Mouse (Mus musculus) adrenal gland, postnatal 4 days (tissue): Measurements from ENCODE around the gene Epha1. TPM values are rescaled to one million over a fixed set of nuclear protein-coding genes. Genes with fewer than 3 reads are reported as not detected.

Source experiments
- DNase-seq, 2 experiments: peaks; one replicate each; pipeline ENCODE4 v3.0.0; 2021 to 2022; ENCODE audit warnings: low spot score in 2 of 2, mixed read lengths in 2 of 2
- total RNA-seq, 2 experiments: library from RNA; stranded (reverse); gene quantifications; 2 replicates each; pipeline ENCODE4 v1.2.3; 2021

Epha1 gene
- total RNA-seq, 2 experiments from 2014 or later: 3.2 to 4.9 TPM

- DNase-seq: no peak
Observed at GRCm38 (mm10) chr6:42374701-42375100, 1.6 kb upstream of the Epha1 start.

DNA sequence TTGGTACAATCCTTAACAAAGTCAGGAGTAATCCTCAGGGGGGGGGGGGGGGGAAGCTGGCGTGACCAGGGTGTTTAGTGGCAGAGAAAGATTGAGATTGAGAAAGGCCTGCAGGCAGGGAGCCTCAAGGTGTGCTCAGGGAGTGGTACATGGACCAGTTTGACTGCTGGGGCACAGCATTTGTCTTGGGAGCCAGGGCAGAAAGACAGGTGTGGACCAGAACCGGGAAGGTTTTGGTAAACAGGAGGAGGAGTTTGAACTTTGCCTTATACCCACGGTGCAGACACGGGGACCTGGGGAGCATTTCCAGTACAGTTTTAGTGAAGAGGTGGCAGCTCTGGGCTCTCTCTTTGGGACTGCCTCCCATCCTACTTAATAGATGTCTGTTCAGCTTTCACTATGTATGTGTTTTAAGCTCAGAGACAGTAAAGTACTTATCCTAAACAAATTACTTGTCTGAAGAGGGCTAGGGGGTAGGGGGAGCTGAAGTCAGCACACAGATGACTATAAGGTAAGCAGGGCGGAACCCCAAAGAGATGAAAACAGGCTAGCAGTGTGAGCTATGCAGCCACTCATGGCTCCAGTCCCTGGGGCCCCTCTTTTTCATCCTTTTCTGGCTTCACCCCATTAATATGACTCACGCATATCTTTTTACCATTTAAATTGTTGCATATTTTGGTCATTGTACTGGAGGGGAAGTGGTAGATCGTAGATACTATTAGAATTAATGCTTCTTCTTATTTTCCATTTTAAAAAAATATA lies 782 bp upstream of the Epha1 start:
- no peak for DNase-seq

- DNase-seq: no peak
Observed at GRCm38 (mm10) chr6:42372421-42372815, 650 bp downstream of the Epha1 start.

- no peak for DNase-seq
Observed at GRCm38 (mm10) chr6:42372001-42372400, 1.1 kb downstream of the Epha1 start.

GRCm38 (mm10) chr6:42370630-42371363 lies 2.3 kb downstream of the Epha1 start:
- DNase-seq: no peak

DNA sequence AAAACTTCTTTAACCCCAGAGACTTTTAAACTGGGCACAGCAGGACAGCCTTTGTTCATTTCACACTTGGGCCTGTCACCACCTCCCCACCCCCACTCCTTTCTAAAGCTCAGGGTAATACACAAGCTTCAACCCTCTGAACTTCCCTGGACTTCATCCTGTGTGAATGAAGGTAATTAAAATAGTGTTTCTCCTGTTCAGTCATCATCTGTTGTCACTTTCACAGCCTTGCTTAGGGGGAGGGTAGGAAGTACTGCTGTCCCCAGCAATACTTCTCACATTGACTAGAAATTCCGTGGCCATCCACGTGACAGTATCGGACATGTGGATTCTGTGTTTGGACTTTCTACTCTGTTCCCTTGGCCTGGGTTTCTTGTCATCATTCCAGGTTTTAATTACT lies 3.2 kb downstream of the Epha1 start:
- DNase-seq: no peak

DNA sequence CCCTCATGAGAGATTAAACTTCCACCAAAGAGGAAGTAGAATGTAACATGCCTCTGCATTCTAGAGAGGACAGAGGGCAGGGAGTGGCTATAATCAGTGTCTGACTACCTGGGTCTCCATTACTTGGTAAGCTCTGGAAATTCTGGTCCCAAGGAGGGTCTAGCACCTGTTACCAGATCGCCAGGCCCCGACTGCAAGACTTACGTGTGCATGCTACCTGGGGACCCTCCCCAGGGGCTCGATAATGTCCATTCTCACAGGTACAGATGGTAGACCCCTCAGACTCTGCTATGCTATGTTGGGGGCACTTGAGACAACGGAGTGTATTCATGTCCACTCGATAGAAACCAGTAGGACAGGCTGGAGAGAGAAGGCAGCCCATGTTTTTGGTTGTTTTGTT lies 7.9 kb downstream of the Epha1 start:
- DNase-seq: no peak

- DNase-seq: no peak
Observed at GRCm38 (mm10) chr6:42364607-42365006, 8.5 kb downstream of the Epha1 start.

GRCm38 (mm10) chr6:42364066-42364465 lies 9.0 kb downstream of the Epha1 start:
- DNase-seq: no peak

GRCm38 (mm10) chr6:42362974-42363373 lies 10.1 kb downstream of the Epha1 start:
- DNase-seq: no peak

GRCm38 (mm10) chr6:42362497-42362896 lies 10.6 kb downstream of the Epha1 start:
- DNase-seq: no peak

- no peak for DNase-seq
Observed at GRCm38 (mm10) chr6:42362074-42362473, 11.0 kb downstream of the Epha1 start.

- DNase-seq: no peak
Observed at GRCm38 (mm10) chr6:42361041-42361895, 11.8 kb downstream of the Epha1 start.

DNA sequence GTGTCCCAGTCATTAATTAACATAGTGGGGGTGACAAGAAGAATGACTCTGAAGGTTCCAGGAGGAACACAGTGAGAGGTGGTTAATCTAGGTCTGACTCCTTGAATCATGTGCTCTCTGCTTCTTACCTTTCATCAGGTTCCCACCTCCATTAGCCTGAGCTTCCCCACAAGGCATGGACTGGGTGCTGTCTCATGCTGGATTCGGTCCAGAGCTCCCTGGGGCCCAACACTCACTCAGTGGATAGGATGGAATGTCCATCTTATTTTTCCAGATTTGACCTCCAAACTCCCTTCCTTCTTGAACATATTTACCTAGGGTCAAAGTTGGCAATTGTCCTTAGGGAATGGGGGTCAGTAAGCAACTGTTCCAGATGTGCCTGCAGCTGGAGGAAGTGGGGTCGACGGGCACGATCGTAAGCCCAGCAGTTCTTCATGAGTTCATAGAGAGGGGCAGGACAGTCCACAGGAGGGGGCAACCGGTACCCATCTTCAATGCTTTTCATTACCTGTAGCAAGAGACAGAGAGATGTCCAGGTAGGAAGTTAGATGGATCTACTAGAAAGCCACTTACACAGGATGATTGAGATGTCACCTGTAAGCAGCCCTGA lies 12.7 kb downstream of the Epha1 start:
- DNase-seq: no peak

DNA sequence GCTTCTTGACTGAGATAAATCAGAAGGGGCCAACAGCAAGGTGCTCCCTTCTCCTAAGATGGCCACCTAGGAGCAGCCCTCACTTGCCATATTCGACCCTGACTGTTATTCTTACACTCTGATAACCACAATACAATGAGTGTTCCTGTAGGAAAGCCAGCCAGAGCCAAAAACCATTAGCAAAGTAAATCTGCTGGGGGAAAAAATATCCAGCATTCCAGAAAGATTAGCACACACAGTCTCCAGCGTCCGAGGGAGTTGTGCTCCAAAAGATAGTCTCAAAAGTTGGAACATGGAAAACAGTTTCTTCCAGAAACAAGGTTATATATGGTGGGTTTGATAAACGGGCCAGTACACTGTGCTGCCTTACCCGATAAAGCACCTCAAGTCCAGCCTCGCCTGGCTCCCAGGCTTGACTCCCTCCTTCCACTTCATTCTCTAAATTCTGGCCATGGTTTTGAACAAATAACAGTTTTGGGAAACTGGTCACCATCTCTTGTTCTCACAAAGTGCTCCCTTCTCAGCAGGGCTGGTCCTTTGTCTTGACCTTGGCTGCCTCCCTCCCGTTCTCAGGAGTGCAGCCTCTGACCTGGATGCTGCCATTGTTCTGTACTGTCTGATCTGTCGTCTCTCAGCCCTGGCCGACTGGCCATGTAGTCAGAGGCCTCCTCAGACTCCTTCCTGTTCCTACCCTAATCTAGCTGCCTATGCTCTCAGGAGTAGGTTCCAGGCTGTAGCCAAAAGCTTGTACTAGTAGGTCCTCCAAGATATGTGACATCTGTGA lies 13.5 kb downstream of the Epha1 start:
- DNase-seq: no peak

DNA sequence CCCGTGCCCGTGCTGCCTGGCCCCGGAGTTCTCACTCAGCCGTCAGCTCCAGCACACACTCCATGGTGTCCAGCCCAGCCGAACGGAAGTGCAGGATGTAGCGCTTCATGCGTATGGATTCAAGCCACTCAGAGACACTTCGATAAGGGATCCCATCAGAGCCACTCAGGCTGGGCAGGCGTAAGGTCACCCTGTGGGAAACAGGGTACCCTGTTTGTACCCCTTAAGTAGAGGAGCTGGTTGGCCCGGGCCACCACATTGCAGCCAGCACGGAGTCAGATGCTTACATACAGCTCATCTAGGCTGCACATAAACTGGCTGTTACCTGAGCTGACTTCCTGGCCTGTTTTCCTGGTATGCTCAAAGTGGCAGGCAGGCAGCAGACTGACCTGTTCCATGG lies 14.2 kb downstream of the Epha1 start:
- DNase-seq: no peak

DNA sequence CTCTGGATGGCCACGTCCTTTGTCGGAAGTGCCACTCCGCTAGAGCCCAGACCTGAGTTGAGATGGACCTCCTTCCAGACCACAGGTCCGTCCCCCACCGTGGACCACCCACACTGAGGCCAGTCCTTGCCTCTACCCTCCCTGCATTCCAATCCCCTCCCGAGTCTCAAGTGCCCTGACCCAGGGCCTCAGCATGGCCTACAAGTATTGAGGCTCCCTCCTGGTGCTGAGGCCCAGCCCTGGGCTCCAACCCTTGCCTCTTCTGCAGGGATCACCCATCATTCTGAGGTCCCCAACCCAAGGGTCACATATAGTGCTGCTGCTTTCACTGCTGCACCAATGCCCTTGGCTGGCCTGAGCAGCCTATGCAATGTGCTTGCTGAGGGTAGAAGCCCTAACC lies 15.2 kb downstream of the Epha1 start:
- DNase-seq: no peak

- no peak for DNase-seq
Observed at GRCm38 (mm10) chr6:42356913-42357312, 16.2 kb downstream of the Epha1 start.

DNA sequence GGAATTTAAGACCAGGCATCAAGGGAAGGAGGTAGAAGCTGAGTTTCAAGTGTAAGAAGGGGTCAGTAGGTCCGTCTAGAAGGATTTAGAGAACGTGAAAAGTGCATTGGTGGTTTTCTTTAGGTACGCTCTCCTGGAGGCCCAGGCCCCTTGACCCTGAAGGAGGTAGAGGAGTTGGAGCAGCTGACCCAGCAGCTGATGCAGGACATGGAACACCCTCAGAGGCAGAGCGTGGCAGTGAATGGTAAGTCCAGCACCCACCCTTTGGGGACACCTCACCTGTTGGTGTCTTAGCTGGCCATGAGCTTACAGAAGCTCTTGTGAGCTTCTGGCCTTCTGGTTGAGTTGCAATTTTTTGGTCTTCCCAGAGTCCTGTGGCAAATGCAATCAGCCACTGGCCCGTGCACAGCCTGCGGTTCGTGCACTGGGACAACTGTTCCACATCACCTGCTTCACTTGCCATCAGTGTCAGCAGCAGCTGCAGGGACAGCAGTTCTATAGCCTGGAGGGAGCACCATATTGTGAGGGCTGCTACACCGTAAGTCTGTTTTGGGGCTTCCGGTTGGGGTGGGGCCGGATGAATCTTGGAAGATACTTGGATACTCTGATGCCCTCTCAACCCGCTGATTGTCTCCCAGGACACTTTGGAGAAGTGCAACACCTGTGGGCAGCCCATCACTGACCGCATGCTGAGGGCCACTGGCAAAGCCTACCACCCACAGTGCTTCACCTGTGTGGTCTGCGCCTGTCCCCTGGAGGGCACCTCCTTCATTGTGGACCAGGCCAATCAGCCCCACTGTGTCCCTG lies 17.1 kb downstream of the Epha1 start:
- DNase-seq: no peak

DNA sequence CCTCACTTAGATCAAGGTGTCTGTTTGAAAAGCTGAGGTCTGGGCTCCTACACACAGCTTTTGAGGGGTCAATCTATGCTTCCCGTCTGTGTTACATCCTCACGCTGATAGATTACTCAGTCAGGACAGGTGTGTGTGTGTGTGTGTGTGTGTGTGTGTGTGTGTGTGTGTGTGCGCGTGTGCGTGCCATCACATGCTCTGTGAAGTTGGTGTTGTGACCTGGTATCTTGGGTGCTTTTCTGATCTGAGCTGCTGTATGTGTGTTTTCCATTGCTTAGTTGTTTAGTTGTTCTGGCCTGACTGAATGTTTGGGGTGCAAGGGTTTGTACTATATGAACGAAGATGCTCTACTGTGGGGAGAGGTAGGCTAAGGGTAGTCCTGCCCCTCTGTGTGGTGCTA lies 17.7 kb downstream of the Epha1 start:
- no peak for DNase-seq
